Mouse (Mus musculus) heart, postnatal 25 days (tissue): Measurements from ENCODE around the gene Ltbp1. TPM values are rescaled to one million over a fixed set of nuclear protein-coding genes. Genes with fewer than 3 reads are reported as not detected.

Experiments
- DNase-seq: peaks from one replicate; pipeline ENCODE4 v3.0.0; 2022; ENCODE audit warnings: low spot score
- intact Hi-C: fragments of 180-260 bp; cut with DNase I; formaldehyde crosslinking; loops from one replicate; pipeline ENCODE4 v1.15.1; 2025
- total RNA-seq, 2 experiments: library from RNA; stranded (reverse); gene quantifications; 2 replicates each; pipeline ENCODE4 v1.2.3; 2021

The Ltbp1 gene
- total RNA-seq, 2 experiments from 2014 or later, result 41.5 to 44.7 TPM

GRCm38 (mm10) chr17:75372371-75372770 is 367.0 kb downstream of the Ltbp1 start:
- DNase-seq, result no peak
- intact Hi-C loops, result loop anchor here (2.0 to 10.0 kb wide), 2 partner anchors 164 to 368 kb away; partner anchors contain the start of gene Ltbp1

- intact Hi-C loops, result loop anchor here (10.0 kb wide), 1 partner anchor 370 kb away; the partner anchor contains the start of gene Ltbp1
- DNase-seq, result no peak
Observed at GRCm38 (mm10) chr17:75374287-75375024, 369.1 kb downstream of the Ltbp1 start.

- intact Hi-C loops, result loop anchor here (10.0 kb wide), 1 partner anchor 374 kb away; the partner anchor contains the start of gene Ltbp1
- DNase-seq, result no peak
Observed at GRCm38 (mm10) chr17:75378256-75378871, 373.0 kb downstream of the Ltbp1 start.

DNA sequence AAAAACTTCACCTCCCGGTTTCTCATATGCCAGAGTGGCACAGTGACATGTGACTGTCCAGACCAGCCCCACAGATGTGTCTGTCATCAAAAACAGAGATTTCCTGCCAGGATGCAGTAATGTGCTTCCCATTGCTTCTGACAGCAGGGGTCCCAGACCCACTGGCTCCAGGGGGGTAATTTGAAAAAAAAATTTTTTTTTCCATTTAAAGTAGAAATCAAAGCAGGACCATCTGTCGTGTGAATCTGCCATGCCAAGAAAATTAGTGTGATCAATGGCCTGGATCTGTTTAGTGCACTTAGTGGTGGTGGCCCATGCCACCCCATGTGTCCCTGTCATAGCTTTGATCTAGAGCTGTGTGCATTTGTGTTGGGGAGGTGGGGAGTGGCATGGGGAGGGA is 374.8 kb downstream of the Ltbp1 start:
- intact Hi-C loops, result loop anchor here (10.0 kb wide), 1 partner anchor 565 kb away; no protein-coding TSS in a partner anchor
- no peak for DNase-seq

DNA sequence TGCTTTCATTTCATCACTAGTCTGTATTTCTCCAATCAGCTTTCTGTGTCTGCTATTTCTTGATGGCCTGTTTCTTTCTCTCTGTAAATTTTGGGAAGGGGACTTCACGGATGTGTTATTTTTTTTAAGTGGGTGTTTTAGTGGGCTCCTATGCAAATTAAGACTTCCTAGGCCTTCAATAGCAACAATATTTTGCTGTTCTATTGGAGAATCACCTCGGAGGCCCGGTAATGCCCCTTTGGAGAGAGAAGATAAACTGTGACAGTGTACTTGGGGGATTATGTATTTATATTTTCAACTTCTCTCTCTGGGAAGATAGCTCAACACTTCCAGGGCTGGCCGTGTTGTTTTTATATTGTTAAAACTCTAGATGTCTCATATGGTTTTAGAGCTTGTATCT is 383.0 kb downstream of the Ltbp1 start:
- intact Hi-C loops, result loop anchor here (10.0 kb wide), 1 partner anchor 574 kb away; no protein-coding TSS in a partner anchor
- DNase-seq, result no peak

GRCm38 (mm10) chr17:75390142-75390541 is 384.8 kb downstream of the Ltbp1 start:
- intact Hi-C loops, result no loop called here
- no peak for DNase-seq

- intact Hi-C loops, result no loop called here
- DNase-seq, result no peak
Observed at GRCm38 (mm10) chr17:75391429-75392192, 386.2 kb downstream of the Ltbp1 start.

GRCm38 (mm10) chr17:75406405-75406804 is 401.0 kb downstream of the Ltbp1 start:
- no peak for DNase-seq
- intact Hi-C loops, result loop anchor here (10.0 kb wide), 1 partner anchor 128 kb away; no protein-coding TSS in a partner anchor

DNA sequence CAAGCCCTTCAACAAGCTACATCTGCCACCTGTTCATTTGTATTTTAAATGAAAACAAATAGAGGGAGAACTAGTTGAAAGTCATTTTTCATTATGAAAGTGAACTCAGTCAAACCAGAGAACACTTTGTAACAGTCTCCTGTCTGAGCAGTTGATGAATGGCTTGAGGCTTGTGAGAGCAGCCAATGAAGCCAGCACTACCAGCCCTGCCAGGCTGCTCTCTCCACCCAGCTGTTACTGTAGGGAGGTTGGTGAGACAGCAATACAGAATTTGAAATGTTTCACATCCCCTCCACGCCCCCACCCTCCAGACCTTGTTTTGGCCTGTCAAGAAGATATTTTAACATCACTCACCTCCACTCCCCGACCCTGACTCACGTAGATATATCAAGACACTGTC is 411.5 kb downstream of the Ltbp1 start:
- intact Hi-C loops, result no loop called here
- DNase-seq, result no peak

DNA sequence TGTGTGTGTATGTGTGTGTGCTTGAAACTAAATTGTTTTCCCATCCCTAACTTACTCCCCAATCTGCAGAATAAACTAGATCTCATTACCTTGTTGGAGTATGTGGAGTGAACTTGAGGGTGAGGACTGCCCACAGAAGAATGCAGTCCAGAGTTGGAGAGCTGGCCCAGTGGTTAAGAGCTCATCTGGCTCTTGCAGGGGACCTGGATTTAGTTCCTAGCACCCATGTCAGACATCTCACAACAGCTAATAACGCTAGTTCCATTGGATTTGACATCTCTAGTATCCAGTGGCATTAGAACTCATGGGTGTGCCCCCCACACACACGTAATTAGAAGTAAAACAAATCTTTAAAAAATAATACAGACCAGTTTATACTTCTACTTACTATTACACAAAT is 428.8 kb downstream of the Ltbp1 start:
- DNase-seq, result no peak
- intact Hi-C loops, result no loop called here

GRCm38 (mm10) chr17:75434871-75435270 is 429.5 kb downstream of the Ltbp1 start:
- no peak for DNase-seq
- intact Hi-C loops, result no loop called here

DNA sequence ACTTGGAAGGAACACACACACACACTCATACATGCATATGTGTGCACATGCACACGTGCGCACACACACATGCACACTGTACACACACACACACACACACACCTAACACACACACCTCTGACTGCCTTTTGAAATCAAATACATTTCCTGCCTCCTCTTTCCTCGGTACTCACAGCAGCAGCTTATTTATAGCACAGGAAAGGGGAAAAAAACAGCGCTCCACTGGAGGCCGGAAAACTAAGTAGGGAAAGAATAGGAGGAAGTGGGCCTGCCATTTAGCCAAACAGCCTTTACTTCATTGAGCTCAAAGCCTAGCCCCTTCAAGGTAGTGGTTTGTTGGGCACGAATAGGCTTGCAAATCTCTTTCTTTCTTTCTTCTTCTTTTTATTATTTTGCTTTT is 430.2 kb downstream of the Ltbp1 start, which contains the start of gene Rasgrp3:
TSS of gene Rasgrp3 (plus strand) at position 298 of the 400 bp plus-strand sequence.
- intact Hi-C loops, result no loop called here
- no peak for DNase-seq

DNA sequence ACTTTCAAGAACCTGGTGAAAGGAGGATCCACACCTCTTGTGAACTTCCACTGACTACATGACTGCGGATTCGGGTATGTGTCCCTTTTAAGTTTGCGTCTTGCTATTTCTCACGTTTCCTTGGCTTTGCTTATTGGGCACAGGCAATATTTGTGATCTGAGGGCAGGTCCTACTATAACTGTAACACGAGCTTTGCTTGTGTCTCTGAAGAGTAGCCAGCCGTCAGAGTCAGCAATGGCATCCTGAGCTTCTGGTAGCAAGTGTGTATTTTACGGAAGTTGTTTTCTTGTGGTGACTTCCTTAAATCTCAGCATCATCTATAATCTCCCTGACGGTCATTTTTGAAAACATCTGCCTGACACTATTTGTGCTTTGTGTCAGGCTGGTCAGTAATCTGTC is 430.7 kb downstream of the Ltbp1 start:
- no peak for DNase-seq
- intact Hi-C loops, result no loop called here

GRCm38 (mm10) chr17:75436819-75437218 is 431.5 kb downstream of the Ltbp1 start:
- no peak for DNase-seq

GRCm38 (mm10) chr17:75437239-75437750 is 431.9 kb downstream of the Ltbp1 start:
- intact Hi-C loops, result no loop called here

More at GRCm38 (mm10) chr17:75436819-75437218, 431.5 kb downstream of the Ltbp1 start:
- intact Hi-C loops, result no loop called here

GRCm38 (mm10) chr17:75438162-75438561 is 432.8 kb downstream of the Ltbp1 start:
- DNase-seq, result no peak
- intact Hi-C loops, result no loop called here

More at GRCm38 (mm10) chr17:75437239-75437750, 431.9 kb downstream of the Ltbp1 start:
- DNase-seq, result no peak

DNA sequence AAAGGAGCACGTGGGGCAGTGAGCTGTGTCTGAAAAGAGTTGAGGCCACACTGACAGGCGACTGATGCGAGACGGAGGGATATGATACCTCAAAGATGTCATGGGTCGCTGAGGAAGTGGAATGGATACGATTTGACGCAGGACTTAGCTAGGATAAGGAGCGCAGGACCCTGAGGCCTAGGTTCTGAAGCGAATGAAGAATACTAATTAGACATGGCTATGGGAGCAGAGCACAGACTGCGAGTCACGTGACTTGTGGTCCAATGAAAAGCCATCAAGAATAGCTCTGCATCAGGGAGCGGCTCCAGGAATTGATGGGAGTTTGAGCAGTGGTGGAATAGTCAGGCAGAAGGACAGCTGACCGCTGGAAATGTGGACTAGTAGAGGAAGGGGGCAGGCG is 433.7 kb downstream of the Ltbp1 start:
- intact Hi-C loops, result no loop called here
- no peak for DNase-seq

GRCm38 (mm10) chr17:75440619-75441018 is 435.3 kb downstream of the Ltbp1 start:
- intact Hi-C loops, result no loop called here
- DNase-seq, result no peak

GRCm38 (mm10) chr17:75441260-75441830 is 436.0 kb downstream of the Ltbp1 start:
- intact Hi-C loops, result no loop called here
- DNase-seq, result no peak
